Mouse (Mus musculus) large intestine, adult 2 months (tissue): ENCODE data around the gene Ddhd1. TPM values are rescaled to one million over a fixed set of nuclear protein-coding genes. Genes with fewer than 3 reads are reported as not detected.
A peak's percentile ranks its signal among the peaks of the same experiment; 100 is the strongest.
"Not testable (repeated sequence)": the region's sequence is repeated elsewhere in the genome, so short reads cannot be mapped to it uniquely, and the experiment has no call there.

Source experiments
- DNase-seq: peaks from one replicate; pipeline ENCODE4 v3.0.0-alpha.2; 2012; ENCODE audit warnings: low read depth, low spot score
- WGBS: fragments of 180-500 bp; shearing (Covaris S2); methylation state at CpG from one replicate; pipeline ENCODE4 v1.1.7; 2018; 5-methylcytosine and 5-hydroxymethylcytosine counted together
- polyA plus RNA-seq: library from polyadenylated mRNA; depleted of rRNA; stranded (reverse); fragments of >200 nt; gene quantifications from 2 replicates; pipeline ENCODE4 v1.2.3, GENCODE M21; 2012

Gene Ddhd1
- polyA plus RNA-seq, 1 experiment: 13.9 TPM

GRCm38 (mm10) chr14:45588403-45588802 is 69.5 kb downstream of the Ddhd1 start:
- WGBS: 70% methylated on average over 7 of the region's 7 CpGs
- DNase-seq: no peak

- WGBS: 89% methylated on average over 6 of the region's 6 CpGs
- DNase-seq: no peak
Measured at GRCm38 (mm10) chr14:45587536-45587935, 70.4 kb downstream of the Ddhd1 start.

GRCm38 (mm10) chr14:45583494-45584027 is 74.4 kb downstream of the Ddhd1 start:
- 27% methylated on average over 8 of the region's 8 CpGs for WGBS
- DNase-seq: no peak

- 90% methylated on average over 3 of the region's 3 CpGs for WGBS
- DNase-seq: not testable (repeated sequence)
Measured at GRCm38 (mm10) chr14:45580923-45581827, 76.8 kb downstream of the Ddhd1 start.

GRCm38 (mm10) chr14:45566066-45566937 is 91.6 kb downstream of the Ddhd1 start:
- DNase-seq: peak; percentile 29
- 38% methylated on average over 33 of the region's 33 CpGs for WGBS

- DNase-seq: no peak
- 9% methylated on average over 20 of the region's 20 CpGs for WGBS
Measured at GRCm38 (mm10) chr14:45565216-45566065, 92.5 kb downstream of the Ddhd1 start.

GRCm38 (mm10) chr14:45563577-45563976 is 94.4 kb downstream of the Ddhd1 start:
- DNase-seq: no peak
- WGBS: 82% methylated on average over 1 of the region's 1 CpGs

- WGBS: 46% methylated on average over 6 of the region's 6 CpGs
- no peak for DNase-seq
Measured at GRCm38 (mm10) chr14:45561681-45562080, 96.3 kb downstream of the Ddhd1 start.

GRCm38 (mm10) chr14:45559018-45559417 is 98.9 kb downstream of the Ddhd1 start:
- 93% methylated on average over 1 of the region's 1 CpGs for WGBS
- DNase-seq: no peak

GRCm38 (mm10) chr14:45554336-45554735 is 103.6 kb downstream of the Ddhd1 start:
- no peak for DNase-seq
- WGBS: 63% methylated on average over 6 of the region's 6 CpGs

- no peak for DNase-seq
- WGBS: 42% methylated on average over 2 of the region's 2 CpGs
Measured at GRCm38 (mm10) chr14:45553854-45554253, 104.1 kb downstream of the Ddhd1 start.

GRCm38 (mm10) chr14:45552431-45552830 is 105.5 kb downstream of the Ddhd1 start:
- no peak for DNase-seq
- 79% methylated on average over 4 of the region's 4 CpGs for WGBS

GRCm38 (mm10) chr14:45551121-45551768 is 106.7 kb downstream of the Ddhd1 start:
- DNase-seq: no peak
- WGBS: 62% methylated on average over 17 of the region's 17 CpGs

- DNase-seq: no peak
- WGBS: 62% methylated on average over 13 of the region's 13 CpGs
Measured at GRCm38 (mm10) chr14:45550010-45550647, 107.8 kb downstream of the Ddhd1 start.

- WGBS: 79% methylated on average over 3 of the region's 3 CpGs
- no peak for DNase-seq
Measured at GRCm38 (mm10) chr14:45548118-45548517, 109.8 kb downstream of the Ddhd1 start.

GRCm38 (mm10) chr14:45544905-45545304 is 113.0 kb downstream of the Ddhd1 start:
- WGBS: 78% methylated on average over 7 of the region's 7 CpGs
- DNase-seq: no peak

- WGBS: 56% methylated on average over 5 of the region's 6 CpGs
- no peak for DNase-seq
Measured at GRCm38 (mm10) chr14:45544026-45544425, 113.9 kb downstream of the Ddhd1 start.
